Mouse (Mus musculus) activated CD4-positive, CD25-positive, alpha-beta regulatory T cell, adult 4 months (primary cell): ENCODE results near the gene Naif1. TPM values are rescaled to one million over a fixed set of nuclear protein-coding genes. Genes with fewer than 3 reads are reported as not detected.
A peak's percentile ranks its signal among the peaks of the same experiment; 100 is the strongest.
"Not testable (repeated sequence)": the region's sequence is repeated elsewhere in the genome, so short reads cannot be mapped to it uniquely, and the experiment has no call there.

Experiments
- ATAC-seq: one replicate; pipeline ENCODE4 v1.8.0; 2017
- polyA plus RNA-seq, 2 experiments: library from polyadenylated mRNA; unstranded; fragments of 100-300 nt; shearing (Covaris generic); gene quantifications; one replicate each; pipeline ENCODE4 v1.2.1; 2017

Gene Naif1
- polyA plus RNA-seq, 2 experiments from 2014 or later, result 5.2 TPM

GRCm38 (mm10) chr2:32459657-32460056 lies 9.4 kb downstream of the Naif1 start:
- ATAC-seq, result no peak

GRCm38 (mm10) chr2:32463773-32464172 lies 13.5 kb downstream of the Naif1 start:
- ATAC-seq, result peak; percentile 66

GRCm38 (mm10) chr2:32464212-32464891 lies 14.1 kb downstream of the Naif1 start:
- ATAC-seq, result peak; percentile 56

GRCm38 (mm10) chr2:32471001-32471680 lies 20.9 kb downstream of the Naif1 start:
- ATAC-seq, result no peak

- no peak for ATAC-seq
Measured at GRCm38 (mm10) chr2:32471681-32472061, 21.4 kb downstream of the Naif1 start.

- not testable (repeated sequence) for ATAC-seq
Measured at GRCm38 (mm10) chr2:32475361-32475760, 25.1 kb downstream of the Naif1 start.

GRCm38 (mm10) chr2:32482351-32482750 lies 32.1 kb downstream of the Naif1 start:
- no peak for ATAC-seq

GRCm38 (mm10) chr2:32483179-32483875 lies 33.1 kb downstream of the Naif1 start:
- ATAC-seq, result no peak

GRCm38 (mm10) chr2:32484933-32485332 lies 34.7 kb downstream of the Naif1 start:
- no peak for ATAC-seq

- no peak for ATAC-seq
Measured at GRCm38 (mm10) chr2:32485751-32486150, 35.5 kb downstream of the Naif1 start.

GRCm38 (mm10) chr2:32486155-32486554 lies 35.9 kb downstream of the Naif1 start:
- no peak for ATAC-seq

GRCm38 (mm10) chr2:32487124-32487623 lies 36.9 kb downstream of the Naif1 start:
- ATAC-seq, result peak; percentile 81

- no peak for ATAC-seq
Measured at GRCm38 (mm10) chr2:32488679-32489078, 38.4 kb downstream of the Naif1 start.

- ATAC-seq, result not testable (repeated sequence)
Measured at GRCm38 (mm10) chr2:32490730-32491129, 40.5 kb downstream of the Naif1 start.

- no peak for ATAC-seq
Measured at GRCm38 (mm10) chr2:32492661-32493060, 42.4 kb downstream of the Naif1 start.

GRCm38 (mm10) chr2:32493301-32493701 lies 43.0 kb downstream of the Naif1 start:
- ATAC-seq, result peak; percentile 69

- no peak for ATAC-seq
Measured at GRCm38 (mm10) chr2:32494522-32494921, 44.3 kb downstream of the Naif1 start.

GRCm38 (mm10) chr2:32495185-32495726 lies 45.0 kb downstream of the Naif1 start:
- peak; percentile 75 for ATAC-seq

- ATAC-seq, result no peak
Measured at GRCm38 (mm10) chr2:32496190-32496589, 45.9 kb downstream of the Naif1 start.

- ATAC-seq, result no peak
Measured at GRCm38 (mm10) chr2:32499365-32499764, 49.1 kb downstream of the Naif1 start.

GRCm38 (mm10) chr2:32500461-32500860 lies 50.2 kb downstream of the Naif1 start:
- no peak for ATAC-seq

- no peak for ATAC-seq
Measured at GRCm38 (mm10) chr2:32501754-32502324, 51.6 kb downstream of the Naif1 start.

- ATAC-seq, result no peak
Measured at GRCm38 (mm10) chr2:32502843-32503242, 52.6 kb downstream of the Naif1 start.
